Mouse (Mus musculus): ENCODE results near the gene Htt. TPM values are rescaled to one million over a fixed set of nuclear protein-coding genes. Genes with fewer than 3 reads are reported as not detected.

Htt gene
- total RNA-seq, 2 experiments from 2014 or later = 81.0 to 93.8 TPM

Small RNA genes within 50 kb of the gene (microRNA-seq; reads per million reads assigned to microRNA genes)
- not detected for gene Mir467g

Other genes starting within 250 kb of the Htt start
- 10 to 100 TPM; 12.7 to 20.4 TPM for gene Tnip2, start 247.7 kb upstream of the Htt start, total RNA-seq (2021)
- 1 to 10 TPM; 2.6 to 3.7 TPM for gene Sh3bp2, start 235.9 kb upstream of the Htt start, total RNA-seq (2021)
- gene Add1, start 188.1 kb upstream of the Htt start, total RNA-seq (2021) = 100 to 1,000 TPM; 434 to 436 TPM
- gene Mfsd10, start 124.5 kb upstream of the Htt start, total RNA-seq (2021) = 10 to 100 TPM; 35.7 to 42.1 TPM
- 10 to 100 TPM; 13.2 to 14.9 TPM for gene Nop14, start 101.6 kb upstream of the Htt start, total RNA-seq (2021)
- 1 to 10 TPM; 5.7 to 5.9 TPM for gene Grk4, start 101.4 kb upstream of the Htt start, total RNA-seq (2021)
- 1 to 10 TPM; 5.4 to 8.2 TPM for gene Msantd1, start 146.3 kb downstream of the Htt start, total RNA-seq (2021)
- 10 to 100 TPM; 51.1 to 55.7 TPM for gene Rgs12, start 187.7 kb downstream of the Htt start, total RNA-seq (2021)